24 mouse cellular contexts compared by ENCODE assay signal in genomic region chr12:111095086-111095485, GRCm38 (mm10). TPM values are rescaled to one million over a fixed set of nuclear protein-coding genes. Genes with fewer than 3 reads are reported as not detected.
DNase-seq lines count a peak whose midpoint lies in the region; ATAC-seq and TF ChIP-seq lines count a peak whose summit lies in the region.
"Had no signal": no experiment of that assay in that cellular context is flagged by ENCODE, and none has a peak within 500 bp of the region (broad histone marks: within the 10 kb centered on the region; RNA-seq: fewer than 3 reads in every experiment).

No protein-coding gene starts in this region.

- ATAC-seq in heart, postnatal 0 days (ENCODE audit: insufficient read depth, low read depth): no peak
- no peak for ATAC-seq in liver, embryonic 12.5 days
- ATAC-seq: activated CD4-positive, CD25-positive, alpha-beta regulatory T cell, adult 4 months; CD4-positive, CD25-positive, alpha-beta regulatory T cell, adult 4 months; forebrain, embryonic 13.5 days; forebrain, embryonic 15.5 days; Patski had no signal

- H3K27me3 ChIP-seq in heart, postnatal 0 days (ENCODE audit: control insufficient read depth, insufficient read depth, low read length): no peaks in the 10 kb centered on the region
- no peaks in the 10 kb centered on the region for H3K27me3 ChIP-seq in kidney, adult 2 months (replicated peaks; ENCODE audit: control insufficient read depth, insufficient read depth, low read length)
- no peaks in the 10 kb centered on the region for H3K27me3 ChIP-seq in liver, adult 2 months (ENCODE audit: control insufficient read depth, insufficient read depth, low read length)
- H3K27me3 ChIP-seq in liver, embryonic 12.5 days (replicated peaks): no peaks in the 10 kb centered on the region
- H3K27me3 ChIP-seq: CH12.LX; embryonic facial prominence, embryonic 12.5 days; forebrain, embryonic 13.5 days; forebrain, embryonic 15.5 days; Patski had no signal

- TF ChIP-seq POLR2A in kidney, adult 2 months (IDR thresholded peaks at IDR 0.05; ENCODE audit: low read depth, low read length): no peak
- no peak for TF ChIP-seq POLR2A in liver, adult 2 months (IDR thresholded peaks at IDR 0.05; ENCODE audit: extremely low read depth, insufficient read depth, low read length)

- H3K36me3 ChIP-seq in heart, postnatal 0 days (replicated peaks; ENCODE audit: control insufficient read depth, insufficient read depth, low read length): peaks cover 18% of the 10 kb centered on the region
- no peaks in the 10 kb centered on the region; the same call in 1 of the 2 replicates for H3K36me3 ChIP-seq in kidney, adult 2 months (ENCODE audit: control insufficient read depth, insufficient read depth, low read length)
- no peaks in the 10 kb centered on the region; the same call in 1 of the 2 replicates for H3K36me3 ChIP-seq in liver, adult 2 months (ENCODE audit: control insufficient read depth, insufficient read depth, low read length)
- H3K36me3 ChIP-seq in liver, embryonic 12.5 days: peaks cover 74% of the 10 kb centered on the region

- H3K4me2 ChIP-seq in heart, postnatal 0 days (ENCODE audit: low read depth, low read length): no peak overlapping the region
- no peak overlapping the region for H3K4me2 ChIP-seq in liver, embryonic 12.5 days
- H3K4me2 ChIP-seq: embryonic facial prominence, embryonic 12.5 days; forebrain, embryonic 13.5 days; forebrain, embryonic 15.5 days had no signal

- H3K27ac ChIP-seq in heart, postnatal 0 days (ENCODE audit: low read depth): 0 out of 2 replicates have a peak overlapping the region, but pooled peaks have one; percentile 40
- H3K27ac ChIP-seq in kidney, adult 2 months (ENCODE audit: insufficient read depth, low read depth, low read length): 0 out of 2 replicates have a peak overlapping the region, but pooled peaks have one; percentile 1
- peak overlapping the region; percentile 20; the same call in 1 of the 2 replicates for H3K27ac ChIP-seq in liver, adult 2 months (replicated peaks; ENCODE audit: insufficient read depth, low read depth, low read length)
- no peak overlapping the region for H3K27ac ChIP-seq in liver, embryonic 12.5 days
- H3K27ac ChIP-seq: embryonic facial prominence, embryonic 10.5 days; embryonic facial prominence, embryonic 12.5 days; forebrain, embryonic 13.5 days; forebrain, embryonic 15.5 days had no signal

- TF ChIP-seq EP300 in heart, postnatal 0 days (IDR thresholded peaks at IDR 0.05; ENCODE audit: low read depth): no peak

- 90% methylated on average over 6 of the region's 6 CpGs for WGBS in heart, postnatal 0 days
- 71% methylated on average over 6 of the region's 6 CpGs for WGBS in kidney, adult 2 months
- 70% methylated on average over 6 of the region's 6 CpGs for WGBS in liver, adult 2 months
- WGBS in liver, embryonic 12.5 days (ENCODE audit: insufficient replicate concordance): 87% methylated on average over 6 of the region's 6 CpGs

- DNase-seq in heart, postnatal 0 days (ENCODE audit: low spot score): no peak
- DNase-seq in heart, adult 18-20 months: no peak
- peak; percentile 57 for DNase-seq in kidney, adult 2 months
- no peak for DNase-seq in kidney, adult 9 months
- DNase-seq in liver, adult 2 months (ENCODE audit: extremely low read depth, low read depth, low spot score): peak; percentile 72
- DNase-seq: adrenal gland, adult 8-10 months; adrenal gland, postnatal 14 days; adrenal gland, postnatal 36 days; B cell, adult 2 months; cerebellum, adult 11-12 months; cerebellum, adult 2 months; cerebellum, adult 9-10 months; cerebellum, postnatal 10 days; cerebellum, postnatal 25 days had no signal

- peaks cover 2% of the 10 kb centered on the region; the same call in 1 of the 2 replicates for H3K79me2 ChIP-seq in liver, adult 2 months (ENCODE audit: control insufficient read depth, insufficient read depth, low read length)

- H3K4me1 ChIP-seq in heart, postnatal 0 days (ENCODE audit: control insufficient read depth, insufficient read depth): no peaks in the 10 kb centered on the region
- peaks cover 22% of the 10 kb centered on the region for H3K4me1 ChIP-seq in kidney, adult 2 months (ENCODE audit: control insufficient read depth, insufficient read depth, low read length)
- peaks cover 24% of the 10 kb centered on the region for H3K4me1 ChIP-seq in liver, adult 2 months (ENCODE audit: control insufficient read depth, insufficient read depth, low read length)
- H3K4me1 ChIP-seq in liver, embryonic 12.5 days: peaks cover 31% of the 10 kb centered on the region
- H3K4me1 ChIP-seq: embryonic facial prominence, embryonic 12.5 days; forebrain, embryonic 13.5 days; forebrain, embryonic 15.5 days had no signal

- no peak overlapping the region for H3K4me3 ChIP-seq in heart, postnatal 0 days (ENCODE audit: low read depth, low read length)
- no peak overlapping the region for H3K4me3 ChIP-seq in kidney, adult 2 months (ENCODE audit: insufficient read depth, low read depth, low read length)
- H3K4me3 ChIP-seq in liver, adult 2 months (ENCODE audit: insufficient read depth, low read depth, low read length): no peak overlapping the region
- H3K4me3 ChIP-seq in liver, embryonic 12.5 days: no peak overlapping the region
- H3K4me3 ChIP-seq: embryonic facial prominence, embryonic 10.5 days; embryonic facial prominence, embryonic 12.5 days; forebrain, embryonic 13.5 days; forebrain, embryonic 15.5 days had no signal

- TF ChIP-seq CTCF in heart, postnatal 0 days (IDR thresholded peaks at IDR 0.05; ENCODE audit: low read depth): no peak
- TF ChIP-seq CTCF in kidney, adult 2 months (conservative IDR thresholded peaks at IDR 0.05; ENCODE audit: insufficient read depth, insufficient read length, low read depth, low read length): no peak
- no peak for TF ChIP-seq CTCF in liver, adult 2 months (IDR thresholded peaks at IDR 0.05; ENCODE audit: low read depth, low read length)

- H3K9me3 ChIP-seq in heart, postnatal 0 days (replicated peaks; ENCODE audit: control insufficient read depth, low read length): no peaks in the 10 kb centered on the region
- H3K9me3 ChIP-seq in liver, embryonic 12.5 days (replicated peaks): no peaks in the 10 kb centered on the region
- H3K9me3 ChIP-seq: embryonic facial prominence, embryonic 10.5 days; embryonic facial prominence, embryonic 12.5 days; forebrain, embryonic 13.5 days; forebrain, embryonic 15.5 days; G1E had no signal

- no peak overlapping the region for H3K9ac ChIP-seq in heart, postnatal 0 days (replicated peaks; ENCODE audit: low read depth, low read length)
- H3K9ac ChIP-seq in liver, adult 2 months (ENCODE audit: low read depth, low read length): no peak overlapping the region
- H3K9ac ChIP-seq in liver, embryonic 12.5 days: no peak overlapping the region
- H3K9ac ChIP-seq: embryonic facial prominence, embryonic 12.5 days; forebrain, embryonic 13.5 days; forebrain, embryonic 15.5 days had no signal

RNA-seq across cellular contexts. Expression of gene Rcor1, which starts 55.9 kb away (rescaled TPM):
- 14.2 and 19.0 TPM in 2 replicates for total RNA-seq in heart, postnatal 0 days (2014; rRNA removed; ENCODE audit: low replicate concordance)
- 4.4 and 5.1 TPM in 2 replicates for polyA plus RNA-seq in heart, postnatal 0 days (2015; fragmentation: Nextera tagmentation; extraction: Ambion mirVana)
- total RNA-seq in heart, adult 18-20 months (2021): 10 to 100 TPM; 14.7 to 15.0 TPM
- 9.7 and 11.5 TPM in 2 replicates for polyA plus RNA-seq in kidney, adult 2 months (2012; rRNA removed)
- 4.4 and 5.9 TPM in 2 replicates for total RNA-seq in liver, adult 2 months (2014; rRNA removed)
- 3.4 and 5.3 TPM in 2 replicates for polyA plus RNA-seq in liver, adult 2 months (2012; rRNA removed)
- 8.5 and 10.4 TPM in 2 replicates for polyA plus RNA-seq in liver, embryonic 12.5 days (2016; fragmentation: Nextera tagmentation; extraction: Ambion mirVana)

Comparison
In these comparisons a context has a peak if more than half of its experiments do, and no peak if none do; other contexts are left out.
1. DNase-seq: peak in kidney, adult 2 months (single experiment) and liver, adult 2 months (single experiment); none in heart, postnatal 0 days (single experiment), heart, adult 18-20 months (0 of 2) and kidney, adult 9 months (single experiment).